Mouse (Mus musculus) urinary bladder, postnatal 4 days (tissue): ENCODE measurements at regions not wholly inside any gene's neighbourhood (a gene's known extent, or its start where the extent isn't known, plus 50 kb on each side); places are given as distances from the start of the nearest gene placed in this dataset.

Experiments used
- DNase-seq, 2 experiments: peaks; one replicate each; pipeline ENCODE4 v3.0.0; 2021 to 2022; ENCODE audit warnings: low spot score in 2 of 2

DNA sequence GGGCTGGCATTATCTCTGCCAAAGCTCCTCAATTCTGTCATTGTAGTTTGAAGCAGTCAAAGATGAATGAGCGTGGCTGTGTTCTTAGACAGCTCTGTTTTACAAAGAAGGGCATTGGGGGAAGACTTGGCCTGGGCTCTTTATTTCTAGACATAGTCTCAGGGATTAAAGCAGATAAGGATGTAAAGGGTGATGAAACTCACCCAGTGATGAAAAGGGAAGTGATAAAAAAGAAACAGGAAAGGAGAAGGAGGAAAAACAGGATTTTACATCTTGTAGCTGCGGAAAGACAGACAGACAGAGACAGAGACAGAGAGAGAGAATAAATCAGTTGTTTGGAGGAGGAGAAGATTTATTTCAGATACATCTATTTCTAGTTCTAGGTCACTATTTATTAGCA lies 95.5 kb upstream of the Chl1 start:
- no peak for DNase-seq

DNA sequence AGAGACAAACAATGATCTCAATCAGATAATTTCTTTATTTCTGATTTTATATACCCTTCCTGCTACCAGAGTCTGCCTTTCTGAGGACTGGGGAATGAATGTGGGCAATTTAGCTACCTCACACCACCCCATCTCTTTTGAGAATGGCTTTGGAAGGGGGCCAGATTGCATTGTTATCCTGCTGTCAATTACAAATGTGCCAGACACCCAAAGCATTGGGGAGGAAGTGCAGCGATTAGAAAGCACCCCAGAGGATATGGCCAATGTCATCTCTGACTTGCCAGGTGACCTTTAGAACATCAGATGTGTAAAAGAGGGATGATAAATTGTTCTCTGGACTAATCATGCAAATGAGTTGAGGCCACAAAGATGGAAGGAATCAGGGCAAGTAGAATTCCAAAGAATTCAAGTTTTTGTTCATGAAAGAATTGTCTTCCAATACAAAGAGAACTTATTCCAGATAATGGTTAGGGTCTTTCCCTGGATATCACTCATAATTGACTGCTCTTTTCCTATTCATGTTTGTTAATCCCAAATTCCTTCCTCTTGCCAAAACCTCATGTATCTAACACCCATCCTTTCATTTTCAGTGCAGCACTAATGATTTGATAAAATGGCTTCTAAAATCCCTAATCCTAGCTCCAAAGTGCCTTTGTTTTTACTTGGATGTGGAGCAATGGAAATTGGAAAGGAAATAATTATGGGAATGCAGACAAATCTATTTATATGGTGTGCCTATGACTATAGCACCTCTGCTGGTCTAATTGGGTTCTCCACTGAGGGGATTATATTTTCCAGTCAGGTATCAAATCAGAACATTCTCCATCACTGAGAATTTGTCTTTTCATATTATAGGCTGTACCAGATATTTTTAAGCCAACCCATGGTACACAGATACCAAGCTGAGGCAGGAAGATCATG lies 89.1 kb upstream of the Chl1 start:
- DNase-seq = no peak

DNA sequence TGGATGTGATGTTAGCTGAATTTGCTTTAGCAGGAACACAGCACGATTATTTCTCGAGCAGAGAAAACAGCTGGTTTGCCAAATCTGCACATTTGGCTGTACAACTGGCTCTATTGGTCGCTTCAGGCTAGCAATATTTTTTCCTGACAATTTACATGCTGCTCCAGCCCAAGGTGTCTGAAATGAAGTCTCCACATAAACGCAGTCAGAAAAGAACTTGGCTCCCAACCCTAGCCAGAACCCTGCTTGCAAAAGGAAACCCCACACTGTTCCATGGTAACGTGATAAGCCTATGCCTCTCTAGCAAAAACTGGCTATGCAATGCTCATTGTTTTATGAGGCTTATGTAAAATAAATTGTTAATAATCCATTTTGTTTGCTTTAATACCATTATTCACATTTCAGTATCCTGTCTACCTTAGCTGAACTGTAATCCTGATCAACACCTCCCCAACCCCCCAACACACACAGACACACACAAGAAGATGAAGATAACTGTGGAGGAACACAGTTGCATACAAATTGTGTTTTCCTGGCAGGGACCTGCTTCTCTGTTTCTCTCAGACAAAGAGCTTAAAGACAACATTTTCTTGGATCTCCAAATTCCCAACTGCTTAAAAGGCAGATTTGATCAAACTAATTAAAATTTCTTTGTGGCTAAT lies 79.3 kb upstream of the Chl1 start:
- no peak for DNase-seq

DNA sequence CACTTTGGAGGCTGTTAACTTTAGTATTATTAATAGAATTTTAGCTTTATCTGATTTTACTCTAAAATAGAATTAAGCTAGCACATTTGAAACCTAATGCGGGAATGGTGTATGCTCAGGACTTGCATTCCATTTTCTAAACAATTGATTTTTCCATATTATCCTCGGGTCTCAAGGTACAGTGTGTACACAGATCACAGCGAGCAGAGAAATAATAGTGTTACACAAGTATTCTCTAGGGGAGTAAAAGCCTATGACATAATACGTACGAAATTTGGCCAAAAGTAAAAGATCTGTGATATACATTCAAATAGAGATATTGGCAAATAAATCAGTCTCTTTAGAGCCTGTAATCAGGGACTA lies 78.8 kb upstream of the Chl1 start:
- DNase-seq = no peak
